Mouse (Mus musculus): ENCODE measurements around the gene Rab7. TPM values are rescaled to one million over a fixed set of nuclear protein-coding genes. Genes with fewer than 3 reads are reported as not detected.

Gene Rab7
- polyA plus RNA-seq, 1 experiment = 72.1 TPM

GRCm38 (mm10) chr6:88047853-88048252, 2.8 kb upstream of the Rab7 start:
- Histone ChIP-seq H3K4me1 (ENCODE audit: control insufficient read depth, insufficient read depth, low read length) (peaks cover 4% of the 10 kb centered on the region), H3K27ac (ENCODE audit: control insufficient read depth, insufficient read depth, low read depth, low read length, poor library complexity) (peak overlapping the region; percentile 48; the same call in 1 of the 2 replicates), H3K4me3 (replicated peaks; ENCODE audit: control insufficient read depth, low read depth, low read length) (no peak overlapping the region)
- TF ChIP-seq CTCF (IDR thresholded peaks at IDR 0.05; ENCODE audit: control insufficient read depth, insufficient read depth, low read length) (no peak), POLR2A (IDR thresholded peaks at IDR 0.05; ENCODE audit: borderline replicate concordance, control insufficient read depth, low read depth, low read length) (no peak)
- WGBS = 39% methylated on average over 5 of the region's 5 CpGs

GRCm38 (mm10) chr6:88045406-88045766, 316 bp upstream of the Rab7 start:
- Histone ChIP-seq H3K4me3 (replicated peaks; ENCODE audit: control insufficient read depth, low read depth, low read length) (peak overlapping the region; percentile 17), H3K4me1 (ENCODE audit: control insufficient read depth, insufficient read depth, low read length) (peaks cover 4% of the 10 kb centered on the region), H3K27ac (ENCODE audit: control insufficient read depth, insufficient read depth, low read depth, low read length, poor library complexity) (no peak overlapping the region)
- no peak for TF ChIP-seq CTCF (IDR thresholded peaks at IDR 0.05; ENCODE audit: control insufficient read depth, insufficient read depth, low read length)
- TF ChIP-seq POLR2A (IDR thresholded peaks at IDR 0.05; ENCODE audit: borderline replicate concordance, control insufficient read depth, low read depth, low read length) = no peak
- 49% methylated on average over 3 of the region's 3 CpGs for WGBS

DNA sequence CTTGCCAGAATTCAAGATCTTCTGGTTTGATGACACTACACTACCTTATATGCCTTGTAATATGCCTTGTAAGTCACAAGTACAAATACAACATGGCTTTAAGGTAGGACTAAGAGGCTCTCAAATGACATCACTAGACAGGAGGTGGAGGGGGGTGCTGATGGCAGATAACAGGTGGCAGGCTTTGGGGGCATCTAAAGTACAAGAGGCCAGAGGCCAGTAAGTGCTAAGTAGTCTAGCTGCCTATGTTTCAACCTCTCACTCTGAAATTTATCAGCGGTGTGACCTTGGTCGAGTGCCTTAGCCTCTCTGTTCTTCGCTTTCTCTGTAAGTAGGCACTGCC, 865 bp downstream of the Rab7 start:
- H3K4me1 ChIP-seq (ENCODE audit: control insufficient read depth, insufficient read depth, low read length) = peaks cover 4% of the 10 kb centered on the region
- peak overlapping the region; percentile 94 for H3K4me3 ChIP-seq (replicated peaks; ENCODE audit: control insufficient read depth, low read depth, low read length)
- 0% methylated on average over 3 of the region's 3 CpGs for WGBS
- H3K27ac ChIP-seq (ENCODE audit: control insufficient read depth, insufficient read depth, low read depth, low read length, poor library complexity) = peak overlapping the region; percentile 95
- TF ChIP-seq POLR2A (IDR thresholded peaks at IDR 0.05; ENCODE audit: borderline replicate concordance, control insufficient read depth, low read depth, low read length) = no peak
- no peak for TF ChIP-seq CTCF (IDR thresholded peaks at IDR 0.05; ENCODE audit: control insufficient read depth, insufficient read depth, low read length)

DNA sequence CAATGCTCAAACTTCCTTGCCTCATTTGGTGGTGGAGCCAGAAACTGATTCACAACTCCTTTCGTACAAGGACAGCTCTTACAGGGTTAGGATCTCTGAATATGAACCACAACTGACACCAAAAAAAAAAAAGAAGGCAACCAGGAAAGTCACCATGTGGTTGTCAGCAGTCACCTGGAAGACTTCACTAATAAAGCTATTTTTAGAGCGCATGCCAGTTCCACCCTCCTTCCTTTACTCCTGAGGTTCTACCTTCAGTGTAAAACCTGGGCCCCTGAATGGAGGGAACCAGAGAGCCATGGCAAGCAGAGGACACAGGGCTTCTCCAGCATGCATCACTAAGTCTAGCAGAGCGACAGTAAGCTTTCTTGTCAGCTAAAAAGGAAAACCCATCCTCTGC, 2.7 kb downstream of the Rab7 start:
- TF ChIP-seq POLR2A (IDR thresholded peaks at IDR 0.05; ENCODE audit: borderline replicate concordance, control insufficient read depth, low read depth, low read length) = no peak
- TF ChIP-seq CTCF (IDR thresholded peaks at IDR 0.05; ENCODE audit: control insufficient read depth, insufficient read depth, low read length) = no peak
- no peak overlapping the region for H3K4me3 ChIP-seq (replicated peaks; ENCODE audit: control insufficient read depth, low read depth, low read length)
- 83% methylated on average over 3 of the region's 3 CpGs for WGBS
- H3K4me1 ChIP-seq (ENCODE audit: control insufficient read depth, insufficient read depth, low read length) = peaks cover 2% of the 10 kb centered on the region
- no peak overlapping the region for H3K27ac ChIP-seq (ENCODE audit: control insufficient read depth, insufficient read depth, low read depth, low read length, poor library complexity)

DNA sequence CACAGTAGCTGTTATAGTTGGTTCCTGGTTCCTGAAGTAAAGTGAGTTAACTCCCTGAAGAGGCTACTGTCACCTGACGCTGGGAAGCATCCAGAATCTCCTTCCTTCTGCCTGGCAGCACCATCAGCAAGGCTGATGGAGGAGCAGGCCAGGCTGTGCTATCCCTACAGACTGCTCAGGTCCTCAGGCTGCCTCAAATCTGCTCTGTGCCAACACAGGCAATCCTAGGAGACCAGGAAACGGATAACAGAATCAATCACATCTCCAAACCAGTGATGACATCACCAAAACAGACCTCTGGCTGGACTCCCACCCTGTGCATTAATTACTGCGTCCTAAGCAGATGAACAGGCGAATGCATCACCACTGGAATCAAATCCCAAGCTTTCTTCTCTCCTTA, 3.8 kb downstream of the Rab7 start:
- H3K4me1 ChIP-seq (ENCODE audit: control insufficient read depth, insufficient read depth, low read length) = peaks cover 2% of the 10 kb centered on the region
- WGBS = 75% methylated on average over 4 of the region's 4 CpGs

GRCm38 (mm10) chr6:88039426-88039825, 5.6 kb downstream of the Rab7 start:
- Histone ChIP-seq H3K4me1 (ENCODE audit: control insufficient read depth, insufficient read depth, low read length) (peaks cover 2% of the 10 kb centered on the region), H3K4me3 (replicated peaks; ENCODE audit: control insufficient read depth, low read depth, low read length) (no peak overlapping the region), H3K27ac (ENCODE audit: control insufficient read depth, insufficient read depth, low read depth, low read length, poor library complexity) (no peak overlapping the region)
- WGBS = 93% methylated on average over 4 of the region's 4 CpGs
- TF ChIP-seq CTCF (IDR thresholded peaks at IDR 0.05; ENCODE audit: control insufficient read depth, insufficient read depth, low read length) = no peak
- TF ChIP-seq POLR2A (IDR thresholded peaks at IDR 0.05; ENCODE audit: borderline replicate concordance, control insufficient read depth, low read depth, low read length) = no peak

More for the DNA sequence above, 3.8 kb downstream of the Rab7 start:
- TF ChIP-seq POLR2A (IDR thresholded peaks at IDR 0.05; ENCODE audit: borderline replicate concordance, control insufficient read depth, low read depth, low read length) (no peak), CTCF (IDR thresholded peaks at IDR 0.05; ENCODE audit: control insufficient read depth, insufficient read depth, low read length) (no peak)
- no peak overlapping the region for H3K27ac ChIP-seq (ENCODE audit: control insufficient read depth, insufficient read depth, low read depth, low read length, poor library complexity)
- no peak overlapping the region for H3K4me3 ChIP-seq (replicated peaks; ENCODE audit: control insufficient read depth, low read depth, low read length)

- no peak for TF ChIP-seq CTCF (IDR thresholded peaks at IDR 0.05; ENCODE audit: control insufficient read depth, insufficient read depth, low read length)
- TF ChIP-seq POLR2A (IDR thresholded peaks at IDR 0.05; ENCODE audit: borderline replicate concordance, control insufficient read depth, low read depth, low read length) = no peak
- Histone ChIP-seq H3K4me1 (ENCODE audit: control insufficient read depth, insufficient read depth, low read length) (no peaks in the 10 kb centered on the region; the same call in none of the 2 replicates), H3K27ac (ENCODE audit: control insufficient read depth, insufficient read depth, low read depth, low read length, poor library complexity) (no peak overlapping the region), H3K4me3 (replicated peaks; ENCODE audit: control insufficient read depth, low read depth, low read length) (no peak overlapping the region)
- 71% methylated on average over 4 of the region's 4 CpGs for WGBS
Measured at GRCm38 (mm10) chr6:88037471-88038045, 7.5 kb downstream of the Rab7 start.

- no peak overlapping the region for H3K4me3 ChIP-seq (replicated peaks; ENCODE audit: control insufficient read depth, low read depth, low read length)
- TF ChIP-seq CTCF (IDR thresholded peaks at IDR 0.05; ENCODE audit: control insufficient read depth, insufficient read depth, low read length) (no peak), POLR2A (IDR thresholded peaks at IDR 0.05; ENCODE audit: borderline replicate concordance, control insufficient read depth, low read depth, low read length) (no peak)
- H3K27ac ChIP-seq (ENCODE audit: control insufficient read depth, insufficient read depth, low read depth, low read length, poor library complexity) = no peak overlapping the region
- WGBS = 51% methylated on average over 3 of the region's 3 CpGs
- H3K4me1 ChIP-seq (ENCODE audit: control insufficient read depth, insufficient read depth, low read length) = no peaks in the 10 kb centered on the region; the same call in none of the 2 replicates
Measured at GRCm38 (mm10) chr6:88033504-88033903, 11.6 kb downstream of the Rab7 start.

DNA sequence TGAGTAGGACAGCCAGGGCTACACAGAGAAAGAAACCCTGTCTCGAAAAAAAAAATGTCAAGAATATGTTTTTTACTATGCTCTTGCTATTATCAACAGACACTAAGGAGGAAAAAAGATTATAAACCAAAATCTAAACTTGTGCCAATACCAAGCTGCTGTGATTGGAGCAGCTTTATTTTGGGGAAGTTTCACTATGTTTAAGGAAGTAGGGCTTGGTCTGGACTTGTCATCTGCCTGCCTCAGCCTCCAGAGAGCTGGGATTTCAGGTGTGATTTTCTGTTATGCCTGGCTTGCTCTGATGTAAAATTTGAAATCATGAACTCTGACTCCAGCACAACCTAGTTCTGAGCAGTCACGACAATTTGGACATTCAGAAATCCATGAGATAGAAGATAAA, 14.6 kb downstream of the Rab7 start:
- WGBS = 80% methylated on average over 2 of the region's 2 CpGs
- no peaks in the 10 kb centered on the region; the same call in none of the 2 replicates for H3K4me1 ChIP-seq (ENCODE audit: control insufficient read depth, insufficient read depth, low read length)
- H3K4me3 ChIP-seq (replicated peaks; ENCODE audit: control insufficient read depth, low read depth, low read length) = no peak overlapping the region
- no peak overlapping the region for H3K27ac ChIP-seq (ENCODE audit: control insufficient read depth, insufficient read depth, low read depth, low read length, poor library complexity)
- no peak for TF ChIP-seq CTCF (IDR thresholded peaks at IDR 0.05; ENCODE audit: control insufficient read depth, insufficient read depth, low read length)

Data from bone marrow, adult 2 months (tissue).